Mouse (Mus musculus) heart, adult 2 months (tissue): ENCODE data around the gene Hist2h2aa2. TPM values are rescaled to one million over a fixed set of nuclear protein-coding genes. Genes with fewer than 3 reads are reported as not detected.
"Not testable (repeated sequence)": the region's sequence is repeated elsewhere in the genome, so short reads cannot be mapped to it uniquely, and the experiment has no call there.

Source experiments
- DNase-seq, 2 experiments: peaks; one replicate each; pipeline ENCODE4 v3.0.0; 2021
- H3K27ac ChIP-seq: fragments of 200-600 bp; 2 replicates; pipeline ENCODE4 v1.8.1; 2022
- H3K27me3 ChIP-seq: fragments of 200-500 bp; 2 replicates; pipeline ENCODE4 v1.6.1; 2012; ENCODE audit warnings: mild to moderate bottlenecking, low read length, inconsistent platforms, mixed read lengths; ENCODE audit not compliant: control insufficient read depth, insufficient read depth
- H3K36me3 ChIP-seq: fragments of 200-500 bp; 2 replicates; pipeline ENCODE4 v1.6.1; 2012; ENCODE audit warnings: low read length, inconsistent platforms; ENCODE audit not compliant: control insufficient read depth, insufficient read depth
- H3K4me1 ChIP-seq: fragments of 200-500 bp; 2 replicates; pipeline ENCODE4 v1.6.1; 2011; ENCODE audit warnings: low read length; ENCODE audit not compliant: control insufficient read depth, insufficient read depth
- H3K4me3 ChIP-seq: fragments of 200-600 bp; 2 replicates; pipeline ENCODE4 v1.8.1; 2022
- H3K79me2 ChIP-seq: fragments of 200-500 bp; replicated peaks from 2 replicates; pipeline ENCODE4 v1.6.1; 2012; ENCODE audit warnings: mild to moderate bottlenecking, inconsistent platforms, low read length, moderate library complexity, mixed read lengths; ENCODE audit not compliant: control insufficient read depth, insufficient read depth
- H3K9ac ChIP-seq: fragments of 200-500 bp; 2 replicates; pipeline ENCODE4 v1.6.1; 2012; ENCODE audit warnings: low read depth, mild to moderate bottlenecking, control low read depth, inconsistent platforms, low read length, mixed read lengths
- CTCF ChIP-seq: fragments of 200-600 bp; IDR thresholded peaks from 2 replicates; pipeline ENCODE4 v1.8.1; 2022; ENCODE audit warnings: antibody characterized with exemption, mild to moderate bottlenecking, moderate library complexity
- EP300 ChIP-seq: fragments of 200-500 bp; IDR thresholded peaks from 2 replicates; pipeline ENCODE4 v1.6.1; 2011; ENCODE audit warnings: low read depth, low read length, control low read depth; ENCODE audit not compliant: insufficient read depth
- POLR2A ChIP-seq: fragments of 200-500 bp; IDR thresholded peaks from 2 replicates; pipeline ENCODE4 v1.6.1; 2011; ENCODE audit warnings: mild to moderate bottlenecking, low read depth, low read length, control low read depth; ENCODE audit not compliant: insufficient read depth
- WGBS: fragments of 180-500 bp; shearing (Covaris S2); methylation state at CpG from one replicate; pipeline ENCODE4 v1.1.7; 2018; 5-methylcytosine and 5-hydroxymethylcytosine counted together
- intact Hi-C: fragments of 180-260 bp; cut with DNase I; formaldehyde crosslinking; loops from one replicate; pipeline ENCODE4 v1.15.1; 2025
- polyA plus RNA-seq: library from polyadenylated mRNA; depleted of rRNA; stranded (reverse); fragments of >200 nt; gene quantifications from 2 replicates; pipeline ENCODE4 v1.2.3, GENCODE M21; 2012
- total RNA-seq, 2 experiments: library from RNA; stranded (reverse); gene quantifications; 2 replicates each; pipeline ENCODE4 v1.2.3; 2021

Gene Hist2h2aa2
- total and polyA plus RNA-seq, 3 experiments: 73.5 to 218 (median 189) TPM

DNA sequence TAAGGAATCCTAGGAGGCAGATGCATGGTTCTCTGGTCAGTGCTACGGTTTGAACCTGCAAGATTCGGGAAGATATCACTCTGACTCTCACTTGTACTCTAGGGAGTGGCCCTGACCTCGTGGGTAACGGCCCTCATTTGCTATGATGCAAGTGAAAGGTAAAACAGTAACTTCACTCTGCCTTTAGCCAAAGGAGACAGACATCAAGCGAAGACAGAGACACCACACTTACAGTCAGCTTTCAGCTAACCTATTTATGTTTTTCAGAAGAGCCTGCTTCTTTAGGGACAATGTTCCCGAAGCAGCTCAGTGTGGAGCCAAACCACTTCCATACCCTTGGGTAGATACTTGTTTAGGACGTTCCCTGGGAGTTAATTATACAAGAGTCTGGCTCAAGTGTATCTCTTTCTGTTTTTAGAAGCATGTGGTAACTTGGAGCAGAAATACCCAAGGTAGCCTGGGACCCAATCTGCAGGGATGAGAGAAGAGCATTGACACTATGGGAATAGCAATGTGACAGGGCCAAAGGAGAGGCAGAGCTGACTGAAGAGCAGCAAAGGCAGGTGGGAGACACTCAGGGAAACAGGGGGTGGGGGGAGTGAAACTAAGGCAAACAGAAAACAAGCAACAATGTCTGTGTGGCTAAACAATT is 4.0 kb upstream of the Hist2h2aa2 start:
- H3K4me3 ChIP-seq: no peak overlapping the region; the same call in none of the 2 replicates
- WGBS: 66% methylated on average over 7 of the region's 7 CpGs
- no peaks in the 10 kb centered on the region for H3K79me2 ChIP-seq
- H3K27ac ChIP-seq: peak overlapping the region; percentile 100
- H3K36me3 ChIP-seq: peaks cover 10% of the 10 kb centered on the region
- intact Hi-C loops: loop anchor here (2.0 kb wide), 1 partner anchor 19 kb away; the partner anchor contains the start of gene Hist2h4
- peak overlapping the region; percentile 72 for H3K9ac ChIP-seq
- TF ChIP-seq POLR2A (peak; percentile 10; the same call in 1 of the 2 replicates), EP300 (no peak)
- peak in 1 of 2 experiments; percentile 24 for DNase-seq
- H3K4me1 ChIP-seq: peaks cover 9% of the 10 kb centered on the region
- no peaks in the 10 kb centered on the region for H3K27me3 ChIP-seq

DNA sequence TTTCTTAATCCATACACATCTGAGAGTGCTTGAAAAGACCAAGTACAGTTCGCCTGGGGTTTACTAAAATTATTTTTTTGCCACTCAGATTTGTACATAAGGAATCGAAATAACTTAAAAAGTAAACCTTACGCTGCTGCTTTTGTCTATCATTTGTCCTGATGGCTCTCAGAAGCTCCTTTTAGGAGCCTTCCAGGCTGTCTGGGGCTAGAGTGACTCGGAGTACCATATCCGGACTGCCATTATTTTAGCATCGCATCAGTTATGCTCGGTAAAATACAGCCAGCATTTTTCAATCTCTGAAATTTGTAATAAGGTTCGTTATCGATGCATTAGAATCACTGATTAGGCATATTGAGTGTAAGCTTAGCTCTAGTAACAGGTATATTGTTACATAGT is 722 bp upstream of the Hist2h2aa2 start:
- H3K27ac ChIP-seq: peak overlapping the region; percentile 89
- peak overlapping the region; percentile 44 for H3K4me3 ChIP-seq
- peaks cover 8% of the 10 kb centered on the region for H3K36me3 ChIP-seq
- intact Hi-C loops: no loop called here
- no peak overlapping the region for H3K9ac ChIP-seq
- 79% methylated on average over 9 of the region's 9 CpGs for WGBS
- TF ChIP-seq CTCF: no peak
- TF ChIP-seq POLR2A: no peak
- TF ChIP-seq EP300: no peak
- no peaks in the 10 kb centered on the region for H3K79me2 ChIP-seq
- peaks cover 9% of the 10 kb centered on the region for H3K4me1 ChIP-seq
- H3K27me3 ChIP-seq: no peaks in the 10 kb centered on the region
- DNase-seq: no peak

DNA sequence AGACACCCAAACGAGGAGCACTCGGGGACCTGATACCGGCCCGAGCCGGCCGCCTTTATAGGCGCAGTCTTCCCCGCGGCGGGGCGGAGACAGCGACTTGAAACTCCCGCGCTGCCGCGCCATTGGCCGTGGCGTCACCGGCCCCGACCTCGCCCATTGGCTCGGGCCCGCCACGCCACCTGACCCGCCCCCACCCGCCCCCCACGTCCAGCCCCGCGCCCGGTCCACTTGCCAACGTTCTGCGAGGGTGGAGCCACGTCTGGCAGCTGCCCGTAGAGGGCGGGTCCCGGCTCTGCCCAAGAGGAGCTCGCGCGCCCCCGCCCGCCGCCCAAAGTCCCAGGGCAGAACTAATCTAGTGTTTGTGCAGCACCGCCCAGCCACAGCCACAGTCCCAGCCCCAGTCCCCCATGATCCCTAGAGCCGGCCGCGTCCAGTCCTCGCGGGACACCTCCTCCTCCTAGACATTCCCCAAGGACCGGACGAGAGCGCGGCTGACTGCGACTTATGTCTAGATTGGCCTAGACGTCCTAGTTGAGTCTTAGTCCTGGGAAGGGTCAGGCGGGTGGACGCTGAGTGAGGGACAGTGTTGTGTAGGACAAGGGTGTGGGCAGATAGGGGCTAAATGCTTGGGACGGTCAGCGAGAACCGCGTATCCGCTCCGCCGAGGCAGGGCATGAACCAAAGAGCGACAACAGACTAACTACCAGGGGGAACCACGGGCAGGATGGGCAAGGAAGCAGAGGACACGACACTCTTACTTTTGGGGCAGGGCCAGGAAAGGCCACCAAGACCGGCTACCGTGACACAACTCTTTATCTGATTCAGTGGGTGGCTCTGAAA is 902 bp downstream of the Hist2h2aa2 start, which contains the start of gene Hist2h3c2:
Gene Hist2h3c2, minus strand, starts transcription at position 174 of the 840 bp plus-strand sequence.
- intact Hi-C loops, H3K36me3 ChIP-seq, H3K4me1 ChIP-seq, H3K27me3 ChIP-seq, H3K79me2 ChIP-seq: not testable (repeated sequence)
- under 1% methylated on average over 18 of the region's 68 CpGs for WGBS
- Histone ChIP-seq H3K27ac (peak within 1 kb of the TSS; percentile 82), H3K9ac (peak within 1 kb of the TSS; percentile 72), H3K4me3 (peak within 1 kb of the TSS; percentile 60)
- peak; percentile 67 to 80 for DNase-seq

DNA sequence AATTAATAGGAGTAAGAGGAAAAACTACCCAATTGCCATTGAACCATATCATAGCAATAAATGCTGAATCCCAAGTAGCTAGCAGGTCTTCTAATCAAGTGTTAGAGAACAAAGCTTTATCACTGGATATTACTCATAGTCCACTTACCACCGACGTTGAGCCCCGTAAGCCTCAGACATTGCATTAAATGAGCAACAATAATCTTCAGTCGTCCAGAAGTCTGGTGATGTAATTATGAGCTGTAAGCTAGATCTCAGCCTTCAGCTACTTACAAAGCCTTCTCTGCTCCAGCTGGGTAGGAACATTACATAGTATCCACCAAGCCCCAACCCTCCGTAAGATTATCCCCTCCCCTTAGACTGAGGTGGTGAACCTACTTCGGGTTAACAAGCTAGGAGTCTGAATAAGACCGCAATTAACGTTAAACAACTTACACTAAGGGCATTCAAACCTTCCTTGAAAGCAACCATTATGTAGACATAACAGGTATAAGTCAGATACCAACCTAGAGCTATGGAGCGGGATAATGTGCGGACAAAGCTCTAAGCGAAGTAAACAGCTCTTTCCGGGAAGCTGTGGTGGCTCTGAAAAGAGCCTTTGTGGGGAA is 2.1 kb downstream of the Hist2h2aa2 start:
- WGBS: 13% methylated on average over 12 of the region's 12 CpGs
- H3K27ac ChIP-seq: no peak overlapping the region
- H3K36me3 ChIP-seq: peaks cover 2% of the 10 kb centered on the region; the same call in 1 of the 2 replicates
- no peak overlapping the region for H3K4me3 ChIP-seq
- no peak for DNase-seq
- peaks cover 4% of the 10 kb centered on the region for H3K4me1 ChIP-seq
- no peak overlapping the region for H3K9ac ChIP-seq
- no peak for TF ChIP-seq CTCF
- no peak for TF ChIP-seq EP300
- no peak for TF ChIP-seq POLR2A
- intact Hi-C loops: loop anchor here (2.0 kb wide), 1 partner anchor 15 kb away; no protein-coding TSS in a partner anchor
- no peaks in the 10 kb centered on the region for H3K79me2 ChIP-seq
- no peaks in the 10 kb centered on the region for H3K27me3 ChIP-seq

DNA sequence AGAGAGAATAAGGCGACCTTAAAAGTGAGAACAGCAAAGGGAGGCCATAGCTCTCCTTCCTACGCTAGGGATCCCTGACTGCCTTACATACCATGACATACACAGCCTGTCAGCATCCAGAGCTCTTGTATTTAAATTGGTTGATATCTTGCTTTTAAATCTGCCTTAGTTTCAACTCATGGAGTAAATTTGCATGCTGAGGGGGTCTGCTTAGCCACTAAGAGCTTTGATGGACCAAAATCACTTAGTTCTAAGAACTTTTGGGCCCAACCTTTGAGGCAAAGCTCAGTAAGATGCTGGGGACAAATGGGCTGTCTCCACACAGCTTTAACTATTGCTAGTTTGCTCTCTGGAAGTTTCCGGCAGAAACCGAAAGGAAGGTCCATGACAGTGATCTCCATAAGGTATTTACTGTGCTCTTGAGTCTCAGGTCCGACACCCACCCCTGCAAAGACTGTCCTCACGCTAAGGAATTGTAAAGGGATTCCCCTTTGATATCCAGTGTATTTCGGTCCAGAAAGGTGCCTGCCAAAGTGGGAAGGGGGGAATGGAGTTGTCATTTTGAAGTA is 2.7 kb downstream of the Hist2h2aa2 start:
- H3K4me3 ChIP-seq: no peak overlapping the region

More for the DNA sequence above, 2.7 kb downstream of the Hist2h2aa2 start:
- Histone ChIP-seq H3K79me2 (no peaks in the 10 kb centered on the region), H3K36me3 (peaks cover 2% of the 10 kb centered on the region; the same call in 1 of the 2 replicates), H3K4me1 (peaks cover 3% of the 10 kb centered on the region), H3K9ac (no peak overlapping the region), H3K27me3 (no peaks in the 10 kb centered on the region), H3K27ac (no peak overlapping the region)
- no peak for TF ChIP-seq POLR2A
- no peak for TF ChIP-seq EP300
- TF ChIP-seq CTCF: no peak
- 62% methylated on average over 7 of the region's 7 CpGs for WGBS
- intact Hi-C loops: loop anchor here (2.0 kb wide), 1 partner anchor 15 kb away; no protein-coding TSS in a partner anchor
- no peak for DNase-seq
